Mouse (Mus musculus): ENCODE measurements around the gene Gmeb2. TPM values are rescaled to one million over a fixed set of nuclear protein-coding genes. Genes with fewer than 3 reads are reported as not detected.
A peak's percentile ranks its signal among the peaks of the same experiment; 100 is the strongest.

Gene Gmeb2
- total and polyA plus RNA-seq, 3 experiments: 8.5 to 10.2 (median 9.4) TPM

DNA sequence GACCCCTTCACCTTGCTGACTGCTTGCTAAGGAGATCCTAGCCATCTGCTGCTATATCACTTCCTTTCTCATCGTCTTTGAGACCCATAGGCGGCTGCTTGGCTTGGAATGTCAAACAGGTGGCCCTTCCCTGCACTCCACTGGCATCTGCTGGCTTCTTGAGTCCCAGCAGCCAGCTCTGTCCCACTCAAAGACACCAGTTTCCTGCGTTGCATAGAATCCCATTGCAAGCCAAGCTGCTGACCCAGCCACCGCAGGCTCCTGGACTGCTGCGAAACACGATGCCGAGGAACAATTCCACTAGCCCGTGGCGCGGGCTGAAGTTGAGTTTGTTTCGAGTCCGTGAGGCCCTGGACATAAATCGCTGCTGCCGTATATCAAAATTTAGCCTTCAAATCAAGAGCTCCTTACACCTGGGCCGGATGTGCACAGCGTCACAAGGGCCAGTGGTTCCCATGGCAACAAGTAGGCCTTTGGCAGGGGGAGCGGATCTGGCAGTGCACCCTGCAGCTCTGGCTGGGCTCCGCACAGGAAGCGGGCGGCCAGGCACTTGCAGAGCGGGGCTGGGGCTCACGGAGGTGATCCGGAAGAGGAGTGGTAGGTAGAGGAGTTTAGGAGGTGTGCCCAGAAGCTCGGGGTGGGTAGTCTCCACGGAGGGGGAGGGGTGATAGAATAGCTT lies 68.2 kb downstream of the Gmeb2 start, which contains the start of gene Fndc11:
Gene Fndc11, plus strand, starts transcription at position 476 of the 679 bp plus-strand sequence.
- WGBS: 2% methylated on average over 25 of the region's 25 CpGs

DNA sequence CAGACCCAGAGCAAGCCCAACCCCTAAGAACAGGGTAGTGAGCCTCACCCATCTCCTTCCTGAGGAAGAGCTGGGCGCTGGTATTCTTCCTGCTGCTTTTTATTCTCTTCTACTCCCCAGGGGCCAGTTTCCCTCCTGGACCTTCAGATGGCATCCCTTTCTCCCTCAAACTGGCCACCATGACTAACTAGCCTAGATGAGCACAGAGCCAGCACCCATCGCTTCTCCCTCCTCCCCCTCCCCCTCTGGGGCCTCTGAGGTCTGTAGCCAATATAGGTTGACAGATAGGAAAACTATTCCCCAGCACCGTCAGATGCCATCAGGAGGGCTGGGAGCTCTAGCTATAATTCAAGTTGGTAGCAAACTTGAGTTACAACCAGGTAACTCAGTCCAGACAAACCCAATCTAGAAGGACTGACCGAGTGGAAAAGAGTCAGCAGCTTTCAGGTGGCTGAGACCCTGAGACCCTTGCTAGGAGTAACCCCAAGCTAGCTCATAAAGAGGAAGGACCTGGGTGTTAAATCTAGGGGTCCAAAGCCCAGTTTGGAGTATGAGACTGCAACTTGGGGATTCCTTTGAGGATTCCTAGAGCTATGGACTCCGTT lies 68.9 kb downstream of the Gmeb2 start:
- intact Hi-C loops (cut with DNase I): loop anchor here (2.0 kb wide), 1 partner anchor 30 kb away; no protein-coding TSS in a partner anchor
- Histone ChIP-seq H3K27ac (peak overlapping the region; percentile 69), H3K9ac (ENCODE audit: low read depth, low read length) (no peak overlapping the region)

More for the DNA sequence above, 68.2 kb downstream of the Gmeb2 start, which contains the start of gene Fndc11:
- H3K9ac ChIP-seq (ENCODE audit: low read depth, low read length): no peak within 1 kb of the TSS
- no peak for TF ChIP-seq POLR2A (IDR thresholded peaks at IDR 0.05; ENCODE audit: insufficient read depth, low read depth, low read length)
- TF ChIP-seq CTCF (IDR thresholded peaks at IDR 0.05): peak; percentile 45
- 0 out of 2 replicates have a peak, but pooled peaks have one; percentile 8 for TF ChIP-seq EP300 (IDR thresholded peaks at IDR 0.05; ENCODE audit: insufficient read depth, low read depth, low read length)
- H3K79me2 ChIP-seq (replicated peaks; ENCODE audit: control insufficient read depth, insufficient read depth, low read length): no peaks in the 10 kb centered on the region
- peak within 1 kb of the TSS; percentile 43 for H3K4me3 ChIP-seq
- peaks cover 4% of the 10 kb centered on the region for H3K4me1 ChIP-seq (ENCODE audit: control insufficient read depth, insufficient read depth, low read length)
- intact Hi-C loops (cut with DNase I): loop anchor here (2.0 kb wide), 1 partner anchor 31 kb away; no protein-coding TSS in a partner anchor
- H3K27ac ChIP-seq: peak within 1 kb of the TSS; percentile 69
- no peaks in the 10 kb centered on the region for H3K36me3 ChIP-seq (ENCODE audit: control insufficient read depth, insufficient read depth, low read length)
- peak; percentile 79 to 89 for DNase-seq
- H3K27me3 ChIP-seq (ENCODE audit: control insufficient read depth, insufficient read depth, low read length): no peaks in the 10 kb centered on the region

DNA sequence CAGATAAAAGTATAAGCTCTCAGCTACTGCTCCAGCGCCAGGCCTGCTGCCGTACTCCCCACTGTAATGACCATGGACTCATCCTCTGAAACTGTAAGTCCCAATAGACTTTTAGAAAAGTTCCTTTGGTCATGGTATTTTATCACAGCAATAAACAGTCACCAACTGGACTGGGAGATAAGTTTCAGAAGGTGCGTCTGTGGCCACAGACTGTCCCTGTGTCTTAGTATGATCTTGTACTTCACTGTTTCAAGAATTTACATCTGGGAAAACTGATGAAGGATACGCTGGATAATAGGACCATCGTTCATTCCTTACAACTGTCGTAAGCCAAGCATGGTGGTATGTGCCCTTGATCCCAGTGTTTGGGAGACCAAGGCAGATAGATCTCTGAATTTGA lies 71.8 kb downstream of the Gmeb2 start:
- TF ChIP-seq CTCF (IDR thresholded peaks at IDR 0.05): no peak
- TF ChIP-seq POLR2A (IDR thresholded peaks at IDR 0.05; ENCODE audit: insufficient read depth, low read depth, low read length): no peak
- no peak for TF ChIP-seq EP300 (IDR thresholded peaks at IDR 0.05; ENCODE audit: insufficient read depth, low read depth, low read length)
- no peaks in the 10 kb centered on the region for H3K36me3 ChIP-seq (ENCODE audit: control insufficient read depth, insufficient read depth, low read length)
- H3K27ac ChIP-seq: no peak overlapping the region
- WGBS: 93% methylated on average over 6 of the region's 6 CpGs
- intact Hi-C loops (cut with DNase I): no loop called here
- peaks cover 4% of the 10 kb centered on the region for H3K4me1 ChIP-seq (ENCODE audit: control insufficient read depth, insufficient read depth, low read length)
- H3K27me3 ChIP-seq (ENCODE audit: control insufficient read depth, insufficient read depth, low read length): peaks cover 3% of the 10 kb centered on the region; the same call in 1 of the 2 replicates
- H3K9ac ChIP-seq (ENCODE audit: low read depth, low read length): no peak overlapping the region
- DNase-seq: no peak
- H3K79me2 ChIP-seq (replicated peaks; ENCODE audit: control insufficient read depth, insufficient read depth, low read length): no peaks in the 10 kb centered on the region
- H3K4me3 ChIP-seq: no peak overlapping the region

More for the DNA sequence above, 68.9 kb downstream of the Gmeb2 start:
- Histone ChIP-seq H3K4me1 (ENCODE audit: control insufficient read depth, insufficient read depth, low read length) (peaks cover 4% of the 10 kb centered on the region), H3K4me3 (no peak overlapping the region; the same call in 1 of the 2 replicates), H3K27me3 (ENCODE audit: control insufficient read depth, insufficient read depth, low read length) (no peaks in the 10 kb centered on the region), H3K36me3 (ENCODE audit: control insufficient read depth, insufficient read depth, low read length) (no peaks in the 10 kb centered on the region), H3K79me2 (replicated peaks; ENCODE audit: control insufficient read depth, insufficient read depth, low read length) (no peaks in the 10 kb centered on the region)
- TF ChIP-seq EP300 (IDR thresholded peaks at IDR 0.05; ENCODE audit: insufficient read depth, low read depth, low read length): no peak
- no peak for TF ChIP-seq POLR2A (IDR thresholded peaks at IDR 0.05; ENCODE audit: insufficient read depth, low read depth, low read length)
- no peak for TF ChIP-seq CTCF (IDR thresholded peaks at IDR 0.05)
- 51% methylated on average over 5 of the region's 5 CpGs for WGBS
- DNase-seq: no peak

DNA sequence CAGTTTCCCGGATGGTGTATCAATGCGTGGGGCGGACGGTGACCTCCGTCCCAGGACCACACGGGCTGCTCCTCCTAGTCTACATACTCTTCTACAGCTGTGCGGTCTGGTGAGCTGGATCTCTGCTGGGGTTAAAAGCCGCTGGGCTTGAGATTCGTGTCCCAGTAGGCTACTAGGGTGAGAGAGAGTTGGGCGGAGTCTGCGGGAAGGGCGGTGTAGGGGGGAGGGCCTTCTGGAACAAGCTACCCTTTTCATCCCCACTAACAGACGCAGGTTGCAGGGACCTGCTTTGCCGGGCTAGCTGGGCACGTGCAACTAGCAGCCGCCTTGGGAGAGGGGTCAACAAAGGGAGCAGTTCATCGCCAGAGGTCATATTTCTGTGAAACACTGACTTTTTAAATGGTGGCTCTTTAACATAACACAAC lies 74.8 kb downstream of the Gmeb2 start, which contains the start of gene Srms:
Gene Srms, minus strand, starts transcription at position 165 of the 425 bp plus-strand sequence.
- 3% methylated on average over 17 of the region's 17 CpGs for WGBS
- Histone ChIP-seq H3K9ac (ENCODE audit: low read depth, low read length) (peak within 1 kb of the TSS; percentile 50), H3K27ac (peak within 1 kb of the TSS; percentile 32), H3K4me1 (ENCODE audit: control insufficient read depth, insufficient read depth, low read length) (no peaks in the 10 kb centered on the region), H3K79me2 (replicated peaks; ENCODE audit: control insufficient read depth, insufficient read depth, low read length) (no peaks in the 10 kb centered on the region), H3K27me3 (ENCODE audit: control insufficient read depth, insufficient read depth, low read length) (peaks cover 3% of the 10 kb centered on the region; the same call in 1 of the 2 replicates), H3K4me3 (peak within 1 kb of the TSS; percentile 51), H3K36me3 (ENCODE audit: control insufficient read depth, insufficient read depth, low read length) (no peaks in the 10 kb centered on the region)
- intact Hi-C loops (cut with DNase I): no loop called here
- DNase-seq: peak; percentile 53 to 60
- TF ChIP-seq POLR2A (IDR thresholded peaks at IDR 0.05; ENCODE audit: insufficient read depth, low read depth, low read length) (no peak), CTCF (IDR thresholded peaks at IDR 0.05) (no peak), EP300 (IDR thresholded peaks at IDR 0.05; ENCODE audit: insufficient read depth, low read depth, low read length) (no peak)

DNA sequence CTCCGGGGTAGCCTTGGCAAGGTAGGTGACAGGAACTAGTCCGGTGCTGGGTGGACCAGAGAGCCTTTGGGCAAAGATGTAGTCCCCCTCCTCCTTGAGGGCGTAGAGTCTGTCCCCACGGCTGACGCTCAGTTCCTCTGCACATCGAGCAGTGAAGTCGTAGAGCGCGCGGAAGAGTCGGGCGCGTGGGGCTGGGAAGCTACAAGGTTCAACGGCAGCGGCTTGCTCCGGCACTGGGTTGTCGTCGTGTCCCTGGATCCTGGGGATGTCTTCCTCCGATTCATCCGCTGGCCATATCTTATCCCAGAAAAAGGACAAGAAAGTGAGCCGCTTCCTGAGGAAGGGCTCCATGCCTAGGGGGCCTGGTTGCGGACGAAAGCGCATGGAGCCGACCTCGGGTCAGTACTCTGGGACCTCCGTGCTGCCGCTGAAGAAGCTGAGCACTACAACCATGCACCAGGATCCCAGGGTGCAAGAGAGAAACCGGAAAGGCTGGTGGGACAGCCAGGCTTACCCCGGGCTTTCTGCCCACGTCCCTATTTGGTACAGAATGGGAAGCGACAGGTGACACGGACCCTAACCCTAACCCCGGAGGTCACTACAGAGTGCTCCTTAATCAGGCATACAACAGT lies 75.3 kb downstream of the Gmeb2 start:
- no peak for DNase-seq
- no peaks in the 10 kb centered on the region for H3K79me2 ChIP-seq (replicated peaks; ENCODE audit: control insufficient read depth, insufficient read depth, low read length)
- H3K27ac ChIP-seq: peak overlapping the region; percentile 32
- no peaks in the 10 kb centered on the region for H3K4me1 ChIP-seq (ENCODE audit: control insufficient read depth, insufficient read depth, low read length)
- H3K27me3 ChIP-seq (ENCODE audit: control insufficient read depth, insufficient read depth, low read length): peaks cover 3% of the 10 kb centered on the region; the same call in 1 of the 2 replicates
- no peaks in the 10 kb centered on the region for H3K36me3 ChIP-seq (ENCODE audit: control insufficient read depth, insufficient read depth, low read length)
- H3K9ac ChIP-seq (ENCODE audit: low read depth, low read length): peak overlapping the region; percentile 50
- intact Hi-C loops (cut with DNase I): no loop called here
- no peak for TF ChIP-seq EP300 (IDR thresholded peaks at IDR 0.05; ENCODE audit: insufficient read depth, low read depth, low read length)
- TF ChIP-seq CTCF (IDR thresholded peaks at IDR 0.05): no peak
- TF ChIP-seq POLR2A (IDR thresholded peaks at IDR 0.05; ENCODE audit: insufficient read depth, low read depth, low read length): no peak
- peak overlapping the region; percentile 51 for H3K4me3 ChIP-seq
- 3% methylated on average over 34 of the region's 34 CpGs for WGBS
